Mouse (Mus musculus) hindbrain, embryonic 15.5 days (tissue): ENCODE results near the gene Tmem18. TPM values are rescaled to one million over a fixed set of nuclear protein-coding genes. Genes with fewer than 3 reads are reported as not detected.

Experiments used
- ATAC-seq: fragments of 200-750 bp; cut with Nextera tagmentation; 2 replicates; pipeline ENCODE4 v1.8.0; 2017; ENCODE audit warnings: low read depth, moderate number of reproducible peaks, moderate TSS enrichment; ENCODE audit not compliant: low FRiP score
- H3K27ac ChIP-seq: fragments of 300-500 bp; sonication (generic); replicated peaks from 2 replicates; pipeline ENCODE4 v1.5.1; 2015; ENCODE audit warnings: mild to moderate bottlenecking, inconsistent platforms
- H3K27me3 ChIP-seq: fragments of 300-500 bp; sonication (generic); 2 replicates; pipeline ENCODE4 v1.6.1; 2015; ENCODE audit warnings: control low read depth, inconsistent platforms
- H3K36me3 ChIP-seq: fragments of 300-500 bp; sonication (generic); 2 replicates; pipeline ENCODE4 v1.6.1; 2015; ENCODE audit warnings: control low read depth, inconsistent platforms
- H3K4me1 ChIP-seq: fragments of 300-500 bp; sonication (generic); replicated peaks from 2 replicates; pipeline ENCODE4 v1.6.1; 2015; ENCODE audit warnings: control low read depth, inconsistent platforms
- H3K4me2 ChIP-seq: fragments of 300-500 bp; sonication (generic); 2 replicates; pipeline ENCODE4 v1.6.1; 2015; ENCODE audit warnings: moderate library complexity, mild to moderate bottlenecking, inconsistent platforms
- H3K4me3 ChIP-seq: fragments of 300-500 bp; sonication (generic); 2 replicates; pipeline ENCODE4 v1.5.1; 2015; ENCODE audit warnings: mild to moderate bottlenecking, inconsistent platforms
- H3K9ac ChIP-seq: fragments of 300-500 bp; sonication (generic); 2 replicates; pipeline ENCODE4 v1.6.1; 2015; ENCODE audit warnings: inconsistent platforms
- H3K9me3 ChIP-seq: fragments of 300-500 bp; sonication (generic); 2 replicates; pipeline ENCODE4 v1.6.1; 2016; ENCODE audit warnings: control low read depth, inconsistent platforms
- WGBS: fragments of 180-500 bp; shearing (Covaris S2); methylation state at CpG from one replicate; pipeline ENCODE4 v1.1.7; 2015; 5-methylcytosine and 5-hydroxymethylcytosine counted together
- microRNA-seq: library from miRNA; unstranded; fragments of <30 nt; microRNA quantifications from one replicate; pipeline ENCODE4, GENCODE M21; 2016
- polyA plus RNA-seq: library from polyadenylated mRNA; unstranded; fragments of >200 nt; fragmentation: Nextera tagmentation; extraction: Ambion mirVana; gene quantifications from 2 replicates; pipeline ENCODE4 v1.2.1, GENCODE M21; 2015

The Tmem18 gene
- polyA plus RNA-seq, 1 experiment from 2014 or later = 33.1 TPM

DNA sequence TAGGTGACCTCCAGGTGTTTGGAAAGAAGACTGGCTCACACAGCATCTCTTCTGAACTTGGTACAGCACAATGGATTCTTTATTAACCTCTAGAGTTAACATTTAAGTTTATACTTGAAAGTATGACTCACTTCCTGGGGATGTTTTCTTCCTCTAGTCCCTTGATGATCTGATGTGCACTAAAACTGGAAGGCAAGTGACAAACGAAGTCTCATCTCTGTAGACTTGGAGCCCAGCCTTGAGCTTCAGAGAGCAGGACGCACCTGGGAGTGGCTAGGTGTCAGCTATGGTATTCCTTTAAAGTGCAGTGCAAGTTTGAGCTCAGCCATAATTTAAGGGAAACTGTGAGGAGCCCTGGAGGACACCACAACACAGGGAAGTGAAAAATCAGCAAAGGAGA lies 15.2 kb downstream of the Tmem18 start:
- Histone ChIP-seq H3K27ac (no peak overlapping the region), H3K4me2 (no peak overlapping the region), H3K9me3 (no peaks in the 10 kb centered on the region), H3K36me3 (no peaks in the 10 kb centered on the region), H3K4me3 (no peak overlapping the region), H3K4me1 (no peaks in the 10 kb centered on the region), H3K27me3 (no peaks in the 10 kb centered on the region), H3K9ac (no peak overlapping the region)
- ATAC-seq = no peak
- 83% methylated on average over 2 of the region's 2 CpGs for WGBS

DNA sequence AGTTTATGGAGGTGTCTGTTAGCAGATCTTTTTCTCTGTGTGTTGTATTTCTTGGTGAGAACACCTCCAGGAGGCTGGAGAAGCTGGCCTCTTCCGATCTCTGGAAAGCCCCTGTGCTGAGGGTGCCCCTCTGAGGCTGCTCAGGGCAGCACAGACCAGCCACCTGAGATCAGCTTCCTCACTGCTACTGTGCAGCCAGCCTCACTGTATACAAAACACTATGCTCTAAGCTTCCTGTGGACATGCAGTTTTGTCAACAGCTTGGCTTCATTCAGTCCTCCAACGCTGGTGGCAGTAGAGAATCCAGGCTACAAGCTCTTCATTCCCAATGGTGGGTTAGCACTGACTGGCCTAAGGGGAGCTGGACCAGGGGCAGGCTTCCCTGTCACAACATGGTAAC lies 15.8 kb downstream of the Tmem18 start:
- Histone ChIP-seq H3K36me3 (no peaks in the 10 kb centered on the region), H3K4me3 (no peak overlapping the region), H3K4me2 (no peak overlapping the region), H3K4me1 (no peaks in the 10 kb centered on the region), H3K27ac (no peak overlapping the region), H3K9me3 (no peaks in the 10 kb centered on the region), H3K27me3 (no peaks in the 10 kb centered on the region), H3K9ac (no peak overlapping the region)
- no peak for ATAC-seq
- WGBS = 83% methylated on average over 2 of the region's 2 CpGs

- H3K9me3 ChIP-seq = no peaks in the 10 kb centered on the region
- H3K36me3 ChIP-seq = no peaks in the 10 kb centered on the region
- H3K4me3 ChIP-seq = no peak overlapping the region
- no peaks in the 10 kb centered on the region for H3K4me1 ChIP-seq
- ATAC-seq = no peak
- no peak overlapping the region for H3K27ac ChIP-seq
- H3K4me2 ChIP-seq = no peak overlapping the region
- H3K27me3 ChIP-seq = no peaks in the 10 kb centered on the region
- WGBS = 75% methylated on average over 9 of the region's 9 CpGs
- no peak overlapping the region for H3K9ac ChIP-seq
These were observed 19.8 kb downstream of the Tmem18 start for GRCm38 (mm10) chr12:30604012-30604411.

GRCm38 (mm10) chr12:30604876-30605275 lies 20.6 kb downstream of the Tmem18 start:
- Histone ChIP-seq H3K9me3 (no peaks in the 10 kb centered on the region), H3K4me3 (no peak overlapping the region), H3K4me2 (no peak overlapping the region), H3K9ac (no peak overlapping the region), H3K36me3 (no peaks in the 10 kb centered on the region), H3K27me3 (no peaks in the 10 kb centered on the region), H3K4me1 (no peaks in the 10 kb centered on the region), H3K27ac (no peak overlapping the region)
- 74% methylated on average over 6 of the region's 6 CpGs for WGBS
- no peak for ATAC-seq

- Histone ChIP-seq H3K36me3 (no peaks in the 10 kb centered on the region), H3K9me3 (no peaks in the 10 kb centered on the region), H3K4me1 (no peaks in the 10 kb centered on the region), H3K4me3 (no peak overlapping the region), H3K9ac (no peak overlapping the region), H3K27ac (no peak overlapping the region), H3K4me2 (no peak overlapping the region), H3K27me3 (no peaks in the 10 kb centered on the region)
- WGBS = 96% methylated on average over 6 of the region's 6 CpGs
- no peak for ATAC-seq
These were observed 21.7 kb downstream of the Tmem18 start for GRCm38 (mm10) chr12:30605941-30606340.

GRCm38 (mm10) chr12:30606743-30607142 lies 22.5 kb downstream of the Tmem18 start:
- Histone ChIP-seq H3K4me1 (no peaks in the 10 kb centered on the region), H3K36me3 (no peaks in the 10 kb centered on the region), H3K9ac (no peak overlapping the region), H3K4me3 (no peak overlapping the region), H3K27ac (no peak overlapping the region), H3K9me3 (no peaks in the 10 kb centered on the region), H3K27me3 (no peaks in the 10 kb centered on the region), H3K4me2 (no peak overlapping the region)
- ATAC-seq = no peak
- 78% methylated on average over 8 of the region's 8 CpGs for WGBS

GRCm38 (mm10) chr12:30618425-30618824 lies 34.2 kb downstream of the Tmem18 start:
- Histone ChIP-seq H3K27ac (no peak overlapping the region), H3K9ac (no peak overlapping the region), H3K9me3 (no peaks in the 10 kb centered on the region), H3K27me3 (no peaks in the 10 kb centered on the region), H3K4me1 (no peaks in the 10 kb centered on the region), H3K4me2 (no peak overlapping the region), H3K4me3 (no peak overlapping the region), H3K36me3 (no peaks in the 10 kb centered on the region)
- 66% methylated on average over 8 of the region's 8 CpGs for WGBS
- ATAC-seq = no peak

DNA sequence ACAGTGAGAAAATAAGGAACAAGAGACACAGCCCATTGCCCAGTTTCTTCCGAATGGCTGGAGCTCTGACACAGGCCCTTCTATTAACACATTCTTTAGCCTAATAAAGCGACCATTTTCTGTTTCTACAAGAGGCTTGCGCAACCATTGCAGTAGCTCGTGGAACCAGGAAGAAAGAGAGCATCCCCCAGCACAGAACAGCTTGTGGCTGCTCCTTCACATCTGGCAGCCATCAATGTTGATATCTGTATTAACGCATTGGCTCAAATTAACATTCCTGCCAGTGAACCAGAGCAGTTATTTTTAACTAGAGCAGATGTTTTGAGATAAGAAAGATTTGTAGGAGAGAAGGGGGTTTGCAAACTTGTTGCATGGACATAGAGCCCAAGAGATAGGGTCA lies 44.2 kb downstream of the Tmem18 start:
- Histone ChIP-seq H3K36me3 (no peaks in the 10 kb centered on the region), H3K9ac (no peak overlapping the region), H3K4me1 (no peaks in the 10 kb centered on the region), H3K4me3 (no peak overlapping the region), H3K4me2 (no peak overlapping the region), H3K9me3 (no peaks in the 10 kb centered on the region), H3K27me3 (no peaks in the 10 kb centered on the region), H3K27ac (no peak overlapping the region)
- no peak for ATAC-seq
- 78% methylated on average over 5 of the region's 5 CpGs for WGBS

- no peaks in the 10 kb centered on the region for H3K36me3 ChIP-seq
- no peak for ATAC-seq
These were observed 50.3 kb downstream of the Tmem18 start for GRCm38 (mm10) chr12:30634534-30634933.

More at GRCm38 (mm10) chr12:30634534-30634933, 50.3 kb downstream of the Tmem18 start:
- Histone ChIP-seq H3K4me3 (no peak overlapping the region), H3K4me1 (no peaks in the 10 kb centered on the region), H3K27me3 (no peaks in the 10 kb centered on the region), H3K4me2 (no peak overlapping the region), H3K9me3 (no peaks in the 10 kb centered on the region), H3K9ac (no peak overlapping the region), H3K27ac (no peak overlapping the region)

Small RNA genes lying within 50 kb of the gene (microRNA-seq; reads per million reads assigned to microRNA genes)
- not detected for gene Gm25243

Other genes starting within 250 kb of the Tmem18 start
- 3.6 and 3.7 TPM in 2 replicates for gene Sntg2, start 211.1 kb upstream of the Tmem18 start, polyA plus RNA-seq